Mouse (Mus musculus): ENCODE data around the gene Gm17606. TPM values are rescaled to one million over a fixed set of nuclear protein-coding genes. Genes with fewer than 3 reads are reported as not detected.
A peak's percentile ranks its signal among the peaks of the same experiment; 100 is the strongest.

Gm17606 gene
- total and polyA plus RNA-seq, 2 experiments from 2014 or later = not detected

GRCm38 (mm10) chr14:54630583-54631239 lies 10.0 kb upstream of the Gm17606 start:
- Histone ChIP-seq H3K9me3 (ENCODE audit: low read length) (no peaks in the 10 kb centered on the region), H3K9ac (replicated peaks; ENCODE audit: low read length, poor library complexity, severe bottlenecking) (no peak overlapping the region), H3K27me3 (ENCODE audit: insufficient read depth, low read length) (no peaks in the 10 kb centered on the region), H3K36me3 (ENCODE audit: insufficient read depth, low read length) (peaks cover 34% of the 10 kb centered on the region), H3K27ac (ENCODE audit: low read depth, low read length) (no peak overlapping the region), H3K4me3 (ENCODE audit: low read depth, low read length) (no peak overlapping the region), H3K4me1 (ENCODE audit: insufficient read depth, low read length) (no peaks in the 10 kb centered on the region), H3K4me2 (ENCODE audit: low read depth, low read length, poor library complexity, severe bottlenecking) (no peak overlapping the region)
- 71% methylated on average over 11 of the region's 11 CpGs for WGBS
- DNase-seq (ENCODE audit: low spot score) (no peak), ATAC-seq (ENCODE audit: low FRiP score) (0 out of 2 replicates have a peak, but pooled peaks have one; percentile 31)
- no peak for TF ChIP-seq CTCF (IDR thresholded peaks at IDR 0.05)

- ATAC-seq (ENCODE audit: low FRiP score) (0 out of 2 replicates have a peak, but pooled peaks have one; percentile 25), DNase-seq (ENCODE audit: low spot score) (no peak)
- TF ChIP-seq CTCF (IDR thresholded peaks at IDR 0.05) = no peak
- Histone ChIP-seq H3K9ac (replicated peaks; ENCODE audit: low read length, poor library complexity, severe bottlenecking) (no peak overlapping the region), H3K4me2 (ENCODE audit: low read depth, low read length, poor library complexity, severe bottlenecking) (no peak overlapping the region), H3K36me3 (ENCODE audit: insufficient read depth, low read length) (peaks cover 35% of the 10 kb centered on the region), H3K27ac (ENCODE audit: low read depth, low read length) (no peak overlapping the region), H3K4me1 (ENCODE audit: insufficient read depth, low read length) (no peaks in the 10 kb centered on the region), H3K4me3 (ENCODE audit: low read depth, low read length) (no peak overlapping the region), H3K9me3 (ENCODE audit: low read length) (no peaks in the 10 kb centered on the region), H3K27me3 (ENCODE audit: insufficient read depth, low read length) (no peaks in the 10 kb centered on the region)
- 57% methylated on average over 4 of the region's 4 CpGs for WGBS
Measured at GRCm38 (mm10) chr14:54631240-54631599, 9.5 kb upstream of the Gm17606 start.

GRCm38 (mm10) chr14:54632252-54632651 lies 8.5 kb upstream of the Gm17606 start:
- Histone ChIP-seq H3K27ac (ENCODE audit: low read depth, low read length) (no peak overlapping the region), H3K9me3 (ENCODE audit: low read length) (no peaks in the 10 kb centered on the region), H3K9ac (replicated peaks; ENCODE audit: low read length, poor library complexity, severe bottlenecking) (no peak overlapping the region), H3K4me2 (ENCODE audit: low read depth, low read length, poor library complexity, severe bottlenecking) (no peak overlapping the region), H3K4me1 (ENCODE audit: insufficient read depth, low read length) (no peaks in the 10 kb centered on the region), H3K36me3 (ENCODE audit: insufficient read depth, low read length) (peaks cover 35% of the 10 kb centered on the region), H3K4me3 (ENCODE audit: low read depth, low read length) (no peak overlapping the region), H3K27me3 (ENCODE audit: insufficient read depth, low read length) (no peaks in the 10 kb centered on the region)
- TF ChIP-seq CTCF (IDR thresholded peaks at IDR 0.05) = no peak
- WGBS = 91% methylated on average over 17 of the region's 37 CpGs
- no peak for ATAC-seq (ENCODE audit: low FRiP score)
- DNase-seq (ENCODE audit: low spot score) = no peak

GRCm38 (mm10) chr14:54634182-54634581 lies 6.6 kb upstream of the Gm17606 start:
- peaks cover 40% of the 10 kb centered on the region for H3K36me3 ChIP-seq (ENCODE audit: insufficient read depth, low read length)
- no peaks in the 10 kb centered on the region for H3K4me1 ChIP-seq (ENCODE audit: insufficient read depth, low read length)
- no peak overlapping the region for H3K4me3 ChIP-seq (ENCODE audit: low read depth, low read length)
- ATAC-seq (ENCODE audit: low FRiP score) = no peak
- TF ChIP-seq CTCF (IDR thresholded peaks at IDR 0.05) = peak; percentile 39
- no peak overlapping the region for H3K9ac ChIP-seq (replicated peaks; ENCODE audit: low read length, poor library complexity, severe bottlenecking)
- 88% methylated on average over 4 of the region's 4 CpGs for WGBS
- no peaks in the 10 kb centered on the region for H3K27me3 ChIP-seq (ENCODE audit: insufficient read depth, low read length)
- DNase-seq (ENCODE audit: low spot score) = no peak
- no peak overlapping the region for H3K4me2 ChIP-seq (ENCODE audit: low read depth, low read length, poor library complexity, severe bottlenecking)
- H3K9me3 ChIP-seq (ENCODE audit: low read length) = no peaks in the 10 kb centered on the region
- H3K27ac ChIP-seq (ENCODE audit: low read depth, low read length) = no peak overlapping the region

- TF ChIP-seq CTCF (IDR thresholded peaks at IDR 0.05) = peak; percentile 88
- peaks cover 9% of the 10 kb centered on the region; the same call in 1 of the 2 replicates for H3K4me1 ChIP-seq (ENCODE audit: insufficient read depth, low read length)
- H3K27me3 ChIP-seq (ENCODE audit: insufficient read depth, low read length) = no peaks in the 10 kb centered on the region
- ATAC-seq (ENCODE audit: low FRiP score) (no peak), DNase-seq (ENCODE audit: low spot score) (no peak)
- no peak overlapping the region for H3K9ac ChIP-seq (replicated peaks; ENCODE audit: low read length, poor library complexity, severe bottlenecking)
- H3K27ac ChIP-seq (ENCODE audit: low read depth, low read length) = no peak overlapping the region
- H3K4me3 ChIP-seq (ENCODE audit: low read depth, low read length) = no peak overlapping the region
- WGBS = 52% methylated on average over 8 of the region's 8 CpGs
- H3K4me2 ChIP-seq (ENCODE audit: low read depth, low read length, poor library complexity, severe bottlenecking) = no peak overlapping the region
- H3K9me3 ChIP-seq (ENCODE audit: low read length) = no peaks in the 10 kb centered on the region
- peaks cover 24% of the 10 kb centered on the region for H3K36me3 ChIP-seq (ENCODE audit: insufficient read depth, low read length)
Measured at GRCm38 (mm10) chr14:54636954-54637353, 3.8 kb upstream of the Gm17606 start.

- Histone ChIP-seq H3K9ac (replicated peaks; ENCODE audit: low read length, poor library complexity, severe bottlenecking) (0 out of 2 replicates have a peak overlapping the region, but pooled peaks have one; percentile 33), H3K4me2 (ENCODE audit: low read depth, low read length, poor library complexity, severe bottlenecking) (no peak overlapping the region), H3K36me3 (ENCODE audit: insufficient read depth, low read length) (peaks cover 23% of the 10 kb centered on the region), H3K4me1 (ENCODE audit: insufficient read depth, low read length) (peaks cover 9% of the 10 kb centered on the region; the same call in 1 of the 2 replicates), H3K9me3 (ENCODE audit: low read length) (no peaks in the 10 kb centered on the region), H3K27me3 (ENCODE audit: insufficient read depth, low read length) (no peaks in the 10 kb centered on the region), H3K27ac (ENCODE audit: low read depth, low read length) (no peak overlapping the region), H3K4me3 (ENCODE audit: low read depth, low read length) (no peak overlapping the region)
- DNase-seq (ENCODE audit: low spot score) (no peak), ATAC-seq (ENCODE audit: low FRiP score) (no peak)
- peak; percentile 60 for TF ChIP-seq CTCF (IDR thresholded peaks at IDR 0.05)
- 70% methylated on average over 5 of the region's 5 CpGs for WGBS
Measured at GRCm38 (mm10) chr14:54638210-54638609, 2.5 kb upstream of the Gm17606 start.

Data from midbrain, postnatal 0 days (tissue).